Mouse (Mus musculus) stomach, postnatal 0 days (tissue): ENCODE results near the gene Cfap43. TPM values are rescaled to one million over a fixed set of nuclear protein-coding genes. Genes with fewer than 3 reads are reported as not detected.
"Not testable (repeated sequence)": the region's sequence is repeated elsewhere in the genome, so short reads cannot be mapped to it uniquely, and the experiment has no call there.

ENCODE experiments used
- ATAC-seq: fragments of 200-750 bp; cut with Nextera tagmentation; 2 replicates; pipeline ENCODE4 v1.8.0; 2017; ENCODE audit not compliant: low FRiP score, low TSS enrichment
- DNase-seq: peaks from one replicate; pipeline ENCODE4 v3.0.0-alpha.2; 2016; ENCODE audit warnings: low spot score
- H3K27ac ChIP-seq: fragments of 300-500 bp; sonication (generic); replicated peaks from 2 replicates; pipeline ENCODE4 v1.5.1; 2014; ENCODE audit warnings: mild to moderate bottlenecking, control low read depth
- H3K27me3 ChIP-seq: fragments of 300-500 bp; sonication (generic); 2 replicates; pipeline ENCODE4 v1.6.1; 2014; ENCODE audit warnings: low read length; ENCODE audit not compliant: control insufficient read depth, insufficient read depth
- H3K36me3 ChIP-seq: fragments of 300-500 bp; sonication (generic); 2 replicates; pipeline ENCODE4 v1.6.1; 2014; ENCODE audit warnings: low read length, mixed read lengths; ENCODE audit not compliant: control insufficient read depth, insufficient read depth
- H3K4me1 ChIP-seq: fragments of 300-500 bp; sonication (generic); replicated peaks from 2 replicates; pipeline ENCODE4 v1.6.1; 2014; ENCODE audit warnings: antibody characterized with exemption; ENCODE audit not compliant: control insufficient read depth, insufficient read depth
- H3K4me2 ChIP-seq: fragments of 300-500 bp; sonication (generic); replicated peaks from 2 replicates; pipeline ENCODE4 v1.6.1; 2014; ENCODE audit warnings: low read depth, mild to moderate bottlenecking, control low read depth, moderate library complexity
- H3K4me3 ChIP-seq: fragments of 300-500 bp; sonication (generic); 2 replicates; pipeline ENCODE4 v1.5.1; 2014; ENCODE audit warnings: low read depth, low read length, control low read depth
- H3K9ac ChIP-seq: fragments of 300-500 bp; sonication (generic); 2 replicates; pipeline ENCODE4 v1.6.1; 2014; ENCODE audit warnings: mild to moderate bottlenecking, low read length, control low read depth, mixed read lengths
- H3K9me3 ChIP-seq: fragments of 300-500 bp; sonication (generic); 2 replicates; pipeline ENCODE4 v1.6.1; 2016; ENCODE audit warnings: low read length; ENCODE audit not compliant: control insufficient read depth
- CTCF ChIP-seq: IDR thresholded peaks from 2 replicates; pipeline ENCODE4 v1.5.1; 2016; ENCODE audit warnings: antibody characterized with exemption, low read depth, mild to moderate bottlenecking, moderate library complexity
- EP300 ChIP-seq: optimal IDR thresholded peaks from 2 replicates; pipeline ENCODE3; 2016; ENCODE audit warnings: antibody characterized with exemption
- WGBS: fragments of 180-500 bp; shearing (Covaris S2); extraction: QIAGEN DNeasy Blood & Tissue Kit; methylation state at CpG from one replicate; pipeline ENCODE4 v1.1.7; 2014; 5-methylcytosine and 5-hydroxymethylcytosine counted together
- polyA plus RNA-seq: library from polyadenylated mRNA; unstranded; fragments of >200 nt; fragmentation: Nextera tagmentation; extraction: Ambion mirVana; gene quantifications from 2 replicates; pipeline ENCODE4 v1.2.1, GENCODE M21; 2015

Gene Cfap43
- polyA plus RNA-seq, 1 experiment from 2014 or later, result 0.51 TPM

DNA sequence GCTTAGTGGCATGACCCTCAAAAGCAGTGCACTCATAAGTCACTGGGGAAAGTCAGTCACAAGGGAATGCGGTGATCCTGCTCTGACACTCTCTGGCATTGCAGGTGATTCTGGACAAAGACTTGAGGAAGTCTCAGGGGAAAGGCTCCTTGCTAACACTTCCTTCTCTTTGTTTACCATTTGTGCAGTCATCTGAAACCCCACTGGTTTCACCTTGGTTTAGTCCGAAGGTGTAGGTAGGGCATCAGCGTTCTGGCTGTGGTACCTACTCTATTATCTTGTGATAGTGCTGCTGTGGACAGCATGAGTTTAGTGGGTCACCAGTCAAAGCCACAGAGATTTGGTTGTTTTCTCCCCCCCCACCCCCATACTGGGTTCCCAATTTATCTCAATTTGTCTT is 69.4 kb downstream of the Cfap43 start:
- no peaks in the 10 kb centered on the region for H3K9me3 ChIP-seq
- H3K36me3 ChIP-seq, result no peaks in the 10 kb centered on the region
- DNase-seq (no peak), ATAC-seq (peak; percentile 57)
- no peak overlapping the region for H3K4me3 ChIP-seq
- WGBS, result 68% methylated on average over 3 of the region's 3 CpGs
- H3K9ac ChIP-seq, result no peak overlapping the region
- H3K4me2 ChIP-seq, result no peak overlapping the region
- no peak for TF ChIP-seq EP300
- no peaks in the 10 kb centered on the region for H3K4me1 ChIP-seq
- H3K27me3 ChIP-seq, result no peaks in the 10 kb centered on the region
- 0 out of 2 replicates have a peak overlapping the region, but pooled peaks have one; percentile 4 for H3K27ac ChIP-seq

DNA sequence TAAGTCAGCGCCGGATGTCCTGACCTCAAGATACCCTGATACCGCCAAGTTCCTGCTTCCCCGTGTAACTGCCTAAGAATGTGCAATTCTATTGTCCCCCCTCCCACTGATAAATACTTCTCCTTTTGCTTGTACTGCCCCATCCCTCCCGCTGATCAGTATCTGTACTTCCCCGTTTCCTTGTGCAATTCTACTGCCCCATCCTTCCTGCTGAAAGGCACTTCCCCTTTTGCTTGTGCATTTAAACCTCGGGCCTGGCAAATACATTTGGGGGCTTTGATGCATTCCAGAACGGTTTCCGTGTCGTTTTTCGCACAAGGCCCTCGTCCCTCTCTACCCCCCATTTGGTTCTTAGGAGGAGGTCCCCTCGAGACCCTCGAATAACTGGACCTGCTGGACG is 77.9 kb downstream of the Cfap43 start:
- H3K27ac ChIP-seq, ATAC-seq, H3K9me3 ChIP-seq, H3K4me2 ChIP-seq, H3K9ac ChIP-seq, H3K27me3 ChIP-seq, H3K36me3 ChIP-seq, H3K4me3 ChIP-seq, DNase-seq, H3K4me1 ChIP-seq: not testable (repeated sequence)
- WGBS, result 82% methylated on average over 15 of the region's 15 CpGs

DNA sequence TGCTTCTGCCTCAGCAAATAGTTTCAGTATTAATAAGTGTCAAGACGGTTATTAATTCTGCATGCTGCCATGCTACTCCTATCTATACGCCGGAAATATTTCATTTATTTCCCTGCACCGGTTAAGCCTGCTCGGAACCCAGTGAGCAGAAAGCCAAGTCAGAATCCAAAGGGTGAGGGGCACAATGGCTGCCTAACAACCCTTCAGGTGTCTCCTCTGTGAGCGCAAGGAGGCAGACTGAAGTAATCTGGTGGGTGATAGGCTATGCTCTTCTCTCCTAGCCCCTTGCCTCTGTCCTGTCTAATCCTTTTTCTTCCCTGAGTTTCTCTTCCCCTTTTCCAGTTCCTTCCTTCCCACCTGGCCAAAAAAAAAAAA is 81.6 kb downstream of the Cfap43 start:
- ATAC-seq (no peak), DNase-seq (no peak)
- Histone ChIP-seq H3K4me2 (peak overlapping the region; percentile 77), H3K36me3 (no peaks in the 10 kb centered on the region), H3K9me3 (no peaks in the 10 kb centered on the region), H3K27ac (no peak overlapping the region), H3K9ac (peak overlapping the region; percentile 48; the same call in 1 of the 2 replicates), H3K27me3 (no peaks in the 10 kb centered on the region), H3K4me3 (peak overlapping the region; percentile 47), H3K4me1 (no peaks in the 10 kb centered on the region)
- TF ChIP-seq CTCF (no peak), EP300 (no peak)
- WGBS, result under 1% methylated on average over 6 of the region's 6 CpGs

DNA sequence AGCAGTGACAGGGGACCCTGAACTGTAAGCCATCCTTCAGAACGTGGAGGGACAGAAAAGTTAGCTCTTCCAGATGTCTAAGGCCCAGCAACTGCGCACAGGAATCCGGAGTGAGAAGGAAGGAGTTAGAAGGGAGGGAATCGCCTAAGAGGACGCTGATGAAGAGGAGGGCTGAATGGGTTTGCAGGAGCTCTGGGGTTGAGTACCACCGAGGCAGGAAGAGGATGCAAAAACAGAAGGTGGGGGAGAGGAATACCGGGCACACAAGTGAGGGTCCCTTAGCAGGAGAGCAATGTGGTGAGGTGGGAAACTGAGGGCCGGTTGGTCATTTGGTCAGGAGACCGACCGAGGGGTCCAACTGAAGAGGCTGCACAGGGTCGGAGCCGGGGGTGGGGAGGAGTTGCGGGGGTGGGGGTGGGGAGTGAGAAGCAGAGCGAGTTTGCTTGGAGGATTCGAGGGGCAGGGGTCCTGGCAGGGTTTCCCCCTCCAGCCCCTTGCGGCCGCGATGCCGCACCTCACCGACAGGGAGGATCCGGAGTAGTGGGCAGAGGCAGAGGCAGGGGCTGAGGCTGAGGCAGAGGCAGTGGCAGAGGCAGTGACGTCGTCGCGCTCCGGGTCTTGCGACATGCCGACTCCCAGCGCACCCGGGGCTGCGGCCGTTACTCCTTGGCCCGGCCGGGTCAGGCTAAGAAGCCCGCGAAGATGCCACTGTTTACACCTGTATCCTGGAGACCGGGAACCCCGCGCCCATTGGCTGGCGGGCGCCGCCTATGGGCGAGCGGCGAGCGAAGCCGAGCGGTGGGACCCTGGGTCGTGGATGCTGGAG is 82.2 kb downstream of the Cfap43 start:
- Histone ChIP-seq H3K9me3 (no peaks in the 10 kb centered on the region), H3K27me3 (no peaks in the 10 kb centered on the region)

DNA sequence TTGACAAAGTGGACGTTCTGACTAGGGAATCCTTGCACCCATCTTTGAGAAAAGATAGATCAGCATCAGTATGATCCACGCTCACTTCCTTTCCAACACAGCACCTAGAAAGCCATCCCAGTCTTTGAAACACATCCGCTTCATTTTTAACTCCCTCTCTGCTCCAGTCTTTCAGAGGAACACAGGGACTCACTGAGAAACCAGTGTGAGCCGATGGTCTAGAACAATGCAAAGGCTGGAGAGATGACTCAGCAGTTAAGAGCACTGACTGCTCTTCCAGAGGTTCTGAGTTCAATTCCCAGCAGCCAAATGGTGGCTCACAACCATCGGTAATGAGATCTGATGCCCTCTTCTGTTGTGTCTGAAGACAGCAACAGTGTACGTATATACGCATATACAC is 83.3 kb downstream of the Cfap43 start:
- H3K9me3 ChIP-seq, result no peaks in the 10 kb centered on the region
- H3K4me3 ChIP-seq, result no peak overlapping the region
- no peak overlapping the region for H3K9ac ChIP-seq
- no peaks in the 10 kb centered on the region for H3K4me1 ChIP-seq
- no peaks in the 10 kb centered on the region for H3K27me3 ChIP-seq
- no peaks in the 10 kb centered on the region for H3K36me3 ChIP-seq
- DNase-seq (no peak), ATAC-seq (no peak)
- H3K27ac ChIP-seq, result peak overlapping the region; percentile 83
- 76% methylated on average over 7 of the region's 7 CpGs for WGBS
- H3K4me2 ChIP-seq, result no peak overlapping the region
- TF ChIP-seq EP300 (no peak), CTCF (no peak)

More for the DNA sequence above, 82.2 kb downstream of the Cfap43 start:
- ATAC-seq, result peak; percentile 84
- no peaks in the 10 kb centered on the region for H3K36me3 ChIP-seq
- H3K4me3 ChIP-seq, result peak overlapping the region; percentile 47
- H3K4me2 ChIP-seq, result peak overlapping the region; percentile 77
- 7% methylated on average over 49 of the region's 49 CpGs for WGBS
- peak overlapping the region; percentile 48; the same call in 1 of the 2 replicates for H3K9ac ChIP-seq
- no peaks in the 10 kb centered on the region for H3K4me1 ChIP-seq
- peak; percentile 79 for DNase-seq
- TF ChIP-seq EP300, result no peak
- peak; percentile 63 for TF ChIP-seq CTCF
- no peak overlapping the region for H3K27ac ChIP-seq

DNA sequence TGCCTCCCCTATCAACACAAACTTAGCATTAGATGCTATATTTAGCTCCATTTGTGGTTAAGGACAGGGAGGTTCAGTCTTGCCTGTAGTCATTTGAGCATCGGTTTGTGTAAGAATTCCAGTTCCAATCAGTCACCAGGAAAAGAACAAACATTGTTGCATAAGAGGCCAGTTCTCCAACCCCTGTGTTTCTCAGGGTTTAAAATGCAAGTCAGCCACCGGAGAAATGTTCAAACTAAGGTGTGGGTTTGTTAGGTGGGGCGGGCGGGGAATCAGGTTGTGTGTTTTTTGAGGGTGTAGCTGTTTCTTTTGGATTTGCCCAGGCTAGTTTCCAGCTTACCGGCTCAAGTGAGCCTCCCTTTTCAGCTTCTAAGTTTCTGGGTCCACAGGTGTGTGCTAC is 84.5 kb downstream of the Cfap43 start:
- Histone ChIP-seq H3K4me2 (no peak overlapping the region), H3K27ac (peak overlapping the region; percentile 83)

More for the DNA sequence above, 84.5 kb downstream of the Cfap43 start:
- Histone ChIP-seq H3K4me3 (no peak overlapping the region), H3K9ac (no peak overlapping the region), H3K4me1 (no peaks in the 10 kb centered on the region), H3K27me3 (no peaks in the 10 kb centered on the region), H3K9me3 (no peaks in the 10 kb centered on the region), H3K36me3 (no peaks in the 10 kb centered on the region)
- TF ChIP-seq CTCF, result no peak
- no peak for TF ChIP-seq EP300
- DNase-seq (peak; percentile 77), ATAC-seq (peak; percentile 79)
- WGBS, result 56% methylated on average over 5 of the region's 5 CpGs
